Comparison of ENCODE assay signal across 11 mouse cellular contexts in genomic region chr14:52012085-52012484, GRCm38 (mm10). TPM values are rescaled to one million over a fixed set of nuclear protein-coding genes. Genes with fewer than 3 reads are reported as not detected.
DNase-seq lines count a peak whose midpoint lies in the region; ATAC-seq and TF ChIP-seq lines count a peak whose summit lies in the region.
"Had no signal": no experiment of that assay in that cellular context is flagged by ENCODE, and none has a peak within 500 bp of the region (broad histone marks: within the 10 kb centered on the region; RNA-seq: fewer than 3 reads in every experiment).

No protein-coding gene starts in this region.

- H3K36me3 ChIP-seq in midbrain, embryonic 13.5 days = peaks cover 21% of the 10 kb centered on the region

- peak overlapping the region; percentile 99 for H3K27ac ChIP-seq in midbrain, embryonic 13.5 days
- H3K27ac ChIP-seq in gastrocnemius, adult 2 months = no peak overlapping the region
- H3K27ac ChIP-seq: embryonic facial prominence, embryonic 15.5 days had no signal

- peaks cover 81% of the 10 kb centered on the region for H3K4me1 ChIP-seq in midbrain, embryonic 13.5 days (replicated peaks)

- H3K4me3 ChIP-seq in midbrain, embryonic 13.5 days (replicated peaks) = peak overlapping the region; percentile 63
- H3K4me3 ChIP-seq in gastrocnemius, adult 2 months = no peak overlapping the region
- H3K4me3 ChIP-seq: embryonic facial prominence, embryonic 15.5 days had no signal

- peak; percentile 55 for DNase-seq in Muller cell, postnatal 12 days (ENCODE audit: inconsistent ontology term)
- peak; percentile 92 for DNase-seq in cerebellum, adult 11-12 months
- DNase-seq in frontal cortex, postnatal 36 days (ENCODE audit: low spot score in 2 of 2) = peak; percentile 58 to 79
- DNase-seq in embryo, embryonic 9.5 days (ENCODE audit: extremely low spot score) = no peak
- no peak for DNase-seq in gastrocnemius, adult 2 months
- DNase-seq in urinary bladder, adult 18-20 months (ENCODE audit: low spot score in 2 of 2) = no peak
- DNase-seq: lung, embryonic 14.5 days had no signal

- peak overlapping the region; percentile 90 for H3K9ac ChIP-seq in midbrain, embryonic 13.5 days (replicated peaks)
- H3K9ac ChIP-seq: embryonic facial prominence, embryonic 15.5 days; lung, embryonic 14.5 days had no signal

- intact Hi-C loops in gastrocnemius, adult 2 months (cut with DNase I) = no loop called here

- WGBS in midbrain, embryonic 13.5 days = 54% methylated on average over 4 of the region's 4 CpGs

- no peak for TF ChIP-seq CTCF in gastrocnemius, adult 2 months (IDR thresholded peaks at IDR 0.05)

- H3K4me2 ChIP-seq in midbrain, embryonic 13.5 days (replicated peaks) = peak overlapping the region; percentile 83
- H3K4me2 ChIP-seq: embryonic facial prominence, embryonic 15.5 days; lung, embryonic 14.5 days had no signal

- no peak for ATAC-seq in midbrain, embryonic 13.5 days

- H3K27me3 ChIP-seq in midbrain, embryonic 13.5 days = no peaks in the 10 kb centered on the region
- H3K27me3 ChIP-seq: embryonic facial prominence, embryonic 15.5 days had no signal

- H3K9me3 ChIP-seq in midbrain, embryonic 13.5 days = no peaks in the 10 kb centered on the region
- H3K9me3 ChIP-seq: embryonic facial prominence, embryonic 15.5 days had no signal

RNA-seq across cellular contexts. Expression of gene Tmem253, which starts 3.4 kb away (rescaled TPM):
- 0.82 and 0.92 TPM in 2 replicates for polyA plus RNA-seq in midbrain, embryonic 13.5 days (2015; fragmentation: Nextera tagmentation; extraction: Ambion mirVana)
- 1 to 10 TPM in 1 of 2 experiments, under 1 TPM in 1; 0.46 to 2.6 TPM for total RNA-seq in gastrocnemius, adult 2 months (2021)

RNA-seq across cellular contexts. Expression of gene Zfp219, which starts 8.4 kb away (rescaled TPM):
- 56.0 and 63.6 TPM in 2 replicates for polyA plus RNA-seq in midbrain, embryonic 13.5 days (2015; fragmentation: Nextera tagmentation; extraction: Ambion mirVana)
- 10 to 100 TPM; 13.5 to 13.8 TPM for total RNA-seq in gastrocnemius, adult 2 months (2021)

RNA-seq across cellular contexts. Expression of gene Arhgef40, which starts 27.6 kb away (rescaled TPM):
- 82.2 and 86.2 TPM in 2 replicates for polyA plus RNA-seq in midbrain, embryonic 13.5 days (2015; fragmentation: Nextera tagmentation; extraction: Ambion mirVana)
- 10 to 100 TPM in 1 of 2 experiments, 1 to 10 TPM in 1; 9.6 to 14.1 TPM for total RNA-seq in gastrocnemius, adult 2 months (2021)

RNA-seq across cellular contexts. Expression of gene Olfr221, which starts 30.2 kb away (rescaled TPM):
- polyA plus RNA-seq in midbrain, embryonic 13.5 days (2015; fragmentation: Nextera tagmentation; extraction: Ambion mirVana) = not detected in 2 replicates
- not detected for total RNA-seq in gastrocnemius, adult 2 months (2021)
- polyA plus RNA-seq: kidney, embryonic 14.5 days; lung, embryonic 14.5 days; small intestine, adult 2 months had no signal

Comparison
In these comparisons a context has a peak if more than half of its experiments do, and no peak if none do; other contexts are left out.
1. DNase-seq: peak in Muller cell, postnatal 12 days (single experiment), cerebellum, adult 11-12 months (single experiment) and frontal cortex, postnatal 36 days (2 of 2); none in embryo, embryonic 9.5 days (single experiment), gastrocnemius, adult 2 months (single experiment) and urinary bladder, adult 18-20 months (0 of 2).